Mouse (Mus musculus) spleen, postnatal 10 days (tissue): ENCODE results near the gene Shroom3.

Experiments
- DNase-seq, 2 experiments: peaks; one replicate each; pipeline ENCODE4 v3.0.0; 2021 to 2022; ENCODE audit warnings: low spot score in 2 of 2

The Shroom3 gene

DNA sequence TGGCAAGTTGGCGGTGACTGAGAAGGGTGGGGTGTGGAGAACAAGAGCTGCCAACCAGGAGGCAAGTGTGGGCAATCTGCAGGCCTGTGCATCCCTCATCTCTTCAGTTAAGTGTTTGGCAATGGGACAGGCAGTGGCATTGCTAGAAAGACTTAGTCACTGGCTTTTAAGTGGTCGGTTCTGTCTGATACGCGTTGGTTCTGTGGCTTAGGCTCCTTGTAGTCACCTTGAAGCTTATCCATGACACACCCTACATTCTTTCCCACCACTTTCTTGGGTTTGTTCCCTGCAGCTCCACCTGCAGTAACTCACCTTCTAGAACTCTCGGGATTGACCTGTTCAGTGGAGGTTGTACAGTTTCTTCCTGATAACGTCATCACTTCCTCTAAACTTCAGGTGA is 166.5 kb downstream of the Shroom3 start:
- no peak for DNase-seq

- DNase-seq: no peak
Observed at GRCm38 (mm10) chr5:92850925-92851324, 167.7 kb downstream of the Shroom3 start.

- no peak for DNase-seq
Observed at GRCm38 (mm10) chr5:92854983-92855382, 171.7 kb downstream of the Shroom3 start.

DNA sequence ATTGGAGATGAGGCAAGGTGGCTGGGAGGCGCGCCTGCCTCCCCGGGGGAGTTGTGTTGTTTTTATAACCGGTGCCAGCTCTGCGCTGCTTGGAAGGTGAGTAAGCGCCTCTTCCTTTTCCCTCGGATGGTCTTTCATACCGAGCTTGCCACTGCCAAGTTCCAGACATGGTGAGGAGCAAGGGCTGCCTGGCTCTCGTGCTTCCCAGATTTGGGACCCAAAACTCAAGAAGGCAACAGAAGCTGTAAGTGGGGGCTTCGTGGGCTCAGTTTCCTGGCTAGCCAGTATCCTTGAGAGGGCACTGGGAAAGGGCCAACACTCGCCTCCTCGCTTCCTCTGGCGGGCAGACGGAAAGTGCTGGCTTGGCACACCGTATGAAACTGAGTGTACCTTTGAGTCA is 173.1 kb downstream of the Shroom3 start:
- no peak for DNase-seq

DNA sequence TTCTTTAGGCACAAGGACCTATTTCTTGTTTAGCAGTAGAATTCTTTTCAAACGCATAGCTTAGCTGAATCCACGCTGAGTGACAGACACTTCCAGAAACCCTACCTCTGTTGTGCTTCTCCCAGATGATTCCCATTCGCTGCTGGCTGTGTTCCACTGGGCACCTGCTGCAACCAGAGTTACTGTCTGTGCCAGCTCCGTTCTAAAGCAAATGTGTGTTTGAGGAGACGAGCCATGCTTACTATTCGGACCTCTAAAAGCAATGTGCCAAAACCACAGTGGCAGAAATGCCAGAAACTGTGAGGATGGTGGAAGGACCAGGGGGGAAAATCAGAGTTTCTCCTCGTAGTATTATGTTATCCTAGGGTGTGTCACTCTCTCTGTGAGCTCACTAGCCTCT is 173.9 kb downstream of the Shroom3 start:
- DNase-seq: no peak

GRCm38 (mm10) chr5:92858104-92858503 is 174.9 kb downstream of the Shroom3 start:
- no peak for DNase-seq

- no peak for DNase-seq
Observed at GRCm38 (mm10) chr5:92858576-92858975, 175.3 kb downstream of the Shroom3 start.

DNA sequence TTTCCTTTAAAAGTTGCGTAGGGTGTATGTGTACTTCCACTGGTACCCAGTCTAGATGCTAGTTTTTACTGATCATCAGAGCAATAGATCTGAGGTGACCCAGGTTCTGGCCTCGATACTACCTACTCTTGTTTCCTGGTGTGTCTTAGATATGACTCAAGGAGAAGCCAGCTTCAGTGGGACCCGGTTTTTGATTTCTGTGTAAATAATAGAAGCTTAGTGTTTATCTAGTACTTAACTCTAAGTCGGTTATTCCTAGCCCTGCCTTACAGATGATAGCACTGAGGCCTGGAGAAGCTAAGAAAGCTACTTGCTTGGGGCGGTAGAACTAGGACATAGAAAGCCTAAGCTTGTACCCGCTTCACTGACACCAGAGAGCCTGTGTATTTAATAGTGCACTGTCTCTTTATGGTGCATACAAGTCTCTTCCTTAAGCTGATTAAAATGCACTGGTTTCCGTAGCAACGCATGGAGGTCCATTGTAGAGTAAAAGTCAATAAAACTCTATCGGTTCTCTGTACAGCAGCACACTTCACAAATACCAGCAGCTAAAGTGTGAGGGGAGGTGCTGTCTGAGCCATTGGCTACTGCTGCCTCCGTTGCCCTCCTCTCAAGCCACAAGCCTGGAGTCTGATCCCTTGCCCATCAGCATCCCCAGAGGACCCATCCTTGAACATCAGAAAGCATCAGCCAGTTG is 178.3 kb downstream of the Shroom3 start:
- no peak for DNase-seq

GRCm38 (mm10) chr5:92865090-92865489 is 181.9 kb downstream of the Shroom3 start:
- DNase-seq: no peak

- no peak for DNase-seq
Observed at GRCm38 (mm10) chr5:92866546-92866945, 183.3 kb downstream of the Shroom3 start.

DNA sequence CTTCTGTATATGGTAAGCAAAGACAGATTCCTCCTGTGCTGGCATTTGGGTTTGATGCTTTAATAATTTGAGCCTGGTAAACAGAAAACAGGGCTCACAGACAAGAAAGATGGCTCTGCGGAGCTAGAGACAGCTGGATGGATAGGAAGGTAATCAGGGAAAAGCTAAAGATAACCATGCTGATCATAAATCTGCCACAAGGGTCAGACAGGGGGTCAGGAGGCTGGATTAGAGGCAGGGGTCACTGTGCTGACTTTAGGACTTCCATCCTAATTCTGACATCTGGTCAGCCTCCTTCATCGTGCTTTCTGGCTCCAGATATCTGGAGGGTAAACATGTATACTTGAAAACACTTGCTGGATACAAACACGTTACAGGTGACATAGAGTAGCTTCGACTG is 184.0 kb downstream of the Shroom3 start:
- no peak for DNase-seq

DNA sequence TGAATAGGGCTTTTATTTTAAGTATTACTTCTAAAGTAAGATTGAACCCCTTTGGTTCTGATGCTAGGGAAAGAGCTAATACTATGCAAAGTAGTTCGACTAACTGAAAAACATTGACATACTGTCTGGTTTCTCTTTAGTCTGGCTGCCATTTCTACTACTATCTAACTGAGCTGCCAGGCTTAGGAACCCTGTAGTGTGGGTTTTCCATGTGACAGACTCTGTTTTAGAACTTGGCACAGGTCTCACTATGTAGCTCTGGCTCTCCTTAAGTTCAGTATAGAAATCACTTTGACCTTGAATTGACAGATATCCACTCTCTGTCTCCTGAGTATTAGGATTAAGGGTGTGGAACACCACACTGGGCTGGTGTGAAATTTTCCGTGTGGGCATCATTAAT is 185.0 kb downstream of the Shroom3 start:
- no peak for DNase-seq

DNA sequence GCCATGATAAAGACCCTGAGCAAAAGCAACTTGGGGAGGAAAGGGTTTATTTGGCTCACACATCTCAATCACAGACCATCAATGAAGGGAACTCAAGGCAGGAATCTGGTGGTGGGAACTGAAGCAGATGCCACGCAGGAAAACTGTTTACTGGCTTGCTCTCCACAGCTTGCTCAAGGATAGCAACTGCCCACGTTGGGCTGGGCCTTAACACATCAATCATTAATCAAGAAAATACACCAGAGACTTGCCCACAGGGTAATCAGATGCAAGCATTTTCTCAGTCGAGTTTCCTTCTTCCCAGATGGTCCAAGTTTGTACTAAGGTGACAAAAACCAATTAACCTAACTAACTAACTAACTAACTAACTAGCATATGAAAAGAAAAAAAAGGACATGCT is 187.8 kb downstream of the Shroom3 start:
- DNase-seq: no peak

GRCm38 (mm10) chr5:92872182-92872581 is 188.9 kb downstream of the Shroom3 start:
- no peak for DNase-seq

DNA sequence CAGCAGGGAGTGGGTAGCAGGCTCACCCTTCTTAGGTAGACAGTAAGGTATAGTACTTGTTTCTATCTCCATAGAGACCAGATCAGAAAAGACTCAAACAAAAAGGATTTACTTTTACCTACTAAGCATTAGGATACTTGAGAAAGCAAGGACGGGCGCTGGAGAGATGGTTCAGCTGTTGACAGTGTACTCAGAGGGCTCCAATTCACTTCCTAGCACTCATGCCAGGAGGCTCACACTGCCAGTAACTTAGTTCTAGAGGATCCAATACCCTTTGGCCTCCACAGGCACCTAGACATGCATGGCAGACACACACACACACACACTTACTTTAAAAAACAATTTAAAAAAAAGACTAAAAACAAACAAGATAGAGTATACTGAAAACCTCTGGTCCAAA is 189.8 kb downstream of the Shroom3 start:
- no peak for DNase-seq

DNA sequence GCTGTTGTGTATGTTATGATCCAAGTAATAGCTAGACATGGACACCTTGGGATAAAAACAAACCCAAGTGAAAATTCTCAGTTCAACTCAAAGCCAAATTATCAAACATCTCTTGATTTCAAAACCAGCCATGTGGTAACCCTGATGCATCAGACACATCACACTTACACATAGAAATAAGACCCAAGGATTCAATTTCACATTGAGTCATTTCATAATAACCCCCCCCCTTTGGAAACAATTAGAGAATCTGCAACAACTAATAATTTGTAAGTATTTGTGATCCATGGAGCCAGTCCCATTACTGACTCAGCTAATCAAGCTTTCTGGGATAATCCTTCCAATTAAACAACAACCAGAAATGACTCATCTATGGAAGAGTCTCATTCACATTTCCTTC is 190.3 kb downstream of the Shroom3 start:
- no peak for DNase-seq

GRCm38 (mm10) chr5:92875836-92876235 is 192.6 kb downstream of the Shroom3 start:
- no peak for DNase-seq

DNA sequence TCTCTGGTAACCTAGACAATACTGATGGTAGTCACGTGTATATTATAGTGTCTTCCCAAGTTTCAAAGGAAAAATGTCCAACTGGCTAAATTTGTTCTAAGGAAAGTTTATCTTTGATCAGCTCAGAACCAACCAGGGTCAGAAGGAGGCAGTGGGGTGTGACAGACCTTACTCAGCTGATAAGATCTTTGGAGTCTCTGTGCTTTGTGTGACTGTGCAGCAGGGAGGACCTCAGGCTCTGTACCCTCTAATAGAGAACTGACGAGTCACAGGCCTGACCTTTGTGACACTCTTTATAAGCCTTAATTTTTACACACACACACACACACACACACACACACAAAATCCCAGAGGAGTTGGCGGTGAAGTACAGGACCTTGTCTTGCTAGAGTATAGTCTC is 193.9 kb downstream of the Shroom3 start:
- DNase-seq: no peak

DNA sequence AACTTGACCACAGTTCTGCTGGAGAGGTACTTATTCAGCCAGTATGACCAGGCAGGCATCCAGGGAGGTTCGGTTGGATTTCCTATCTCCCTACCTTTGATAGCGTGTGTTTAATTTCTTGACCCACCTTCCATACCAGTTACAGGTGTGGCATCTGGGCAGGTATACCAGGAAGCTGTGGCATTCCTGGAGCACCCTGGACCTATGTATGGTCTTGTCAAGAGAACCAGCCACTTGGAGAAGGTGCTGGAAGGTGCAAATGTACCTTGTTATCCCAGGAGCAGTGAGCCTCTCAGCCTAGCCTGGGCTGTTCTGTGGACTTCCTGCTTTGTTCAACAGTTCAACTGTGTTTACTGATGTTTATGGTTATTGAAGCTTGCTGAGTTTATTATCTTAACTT is 197.2 kb downstream of the Shroom3 start:
- no peak for DNase-seq

GRCm38 (mm10) chr5:92880893-92881292 is 197.7 kb downstream of the Shroom3 start:
- no peak for DNase-seq

- DNase-seq: no peak
Observed at GRCm38 (mm10) chr5:92886141-92886540, 202.9 kb downstream of the Shroom3 start.

GRCm38 (mm10) chr5:92887501-92887900 is 204.3 kb downstream of the Shroom3 start:
- no peak for DNase-seq

DNA sequence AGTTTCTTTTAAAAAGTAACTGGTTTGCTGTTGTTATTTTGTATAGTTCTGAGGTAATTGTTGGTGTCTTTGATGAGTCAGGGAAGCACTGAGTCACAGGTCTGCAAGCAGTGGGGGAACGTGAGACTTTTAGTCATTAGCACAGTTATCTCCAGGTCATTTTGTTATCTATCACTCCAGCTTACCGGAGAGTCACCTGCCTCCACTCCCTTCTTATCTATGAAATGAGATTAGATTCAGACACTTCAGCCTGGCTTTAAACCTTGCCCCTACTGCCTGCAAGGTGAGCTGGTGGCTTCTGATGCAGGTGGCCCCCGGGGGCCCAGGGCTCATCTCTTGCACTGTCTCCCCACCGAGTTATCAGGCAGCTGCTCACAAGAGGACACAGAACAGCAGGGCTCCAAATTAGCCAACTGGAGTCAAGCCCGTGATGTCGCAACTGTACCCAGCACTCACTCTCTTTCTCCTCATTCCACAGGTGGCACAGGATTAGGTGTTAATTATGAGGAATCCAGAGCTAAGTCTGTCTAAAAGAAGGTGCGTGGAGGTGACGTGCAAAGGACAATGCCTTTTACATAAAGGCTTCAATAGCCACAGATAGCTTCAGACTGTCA is 205.5 kb downstream of the Shroom3 start:
- no peak for DNase-seq

- DNase-seq: no peak
Observed at GRCm38 (mm10) chr5:92890902-92891301, 207.7 kb downstream of the Shroom3 start.
